Mouse (Mus musculus) MEL (cell line): ENCODE measurements at regions not wholly inside any gene's neighbourhood (a gene's known extent, or its start where the extent isn't known, plus 50 kb on each side); places are given as distances from the start of the nearest gene placed in this dataset.

Experiments used
- DNase-seq: peaks from one replicate; pipeline ENCODE4 v3.0.0; 2011; ENCODE audit warnings: low read depth, low spot score
- H3K27ac ChIP-seq: 2 replicates; pipeline ENCODE4 v1.5.1; 2012; ENCODE audit warnings: low read depth, mild to moderate bottlenecking, control low read depth, low read length, moderate library complexity; ENCODE audit not compliant: control insufficient read depth
- H3K27me3 ChIP-seq, 2 experiments: fragments of 150-350 bp in 1 of 2; sonication (generic) in 1 of 2; 2 replicates each; pipeline ENCODE4 v1.6.1; 2012; ENCODE audit warnings: low read length in 2 of 2, mild to moderate bottlenecking in 2 of 2, improper control_type of control experiment in 1 of 2, moderate library complexity in 1 of 2; ENCODE audit not compliant: insufficient read depth in 2 of 2, control insufficient read depth in 1 of 2
- H3K36me3 ChIP-seq, 2 experiments: 2 replicates each; pipeline ENCODE4 v1.6.1; 2012 to 2014; ENCODE audit warnings: low read length in 2 of 2, improper control_type of control experiment in 1 of 2, inconsistent platforms in 1 of 2, mild to moderate bottlenecking in 1 of 2; ENCODE audit not compliant: insufficient read depth in 2 of 2, control insufficient read depth in 1 of 2
- H3K4me1 ChIP-seq, 2 experiments: fragments of 150-350 bp in 1 of 2; sonication (generic) in 1 of 2; 2 replicates each; pipeline ENCODE4 v1.6.1; 2012; ENCODE audit warnings: low read length in 2 of 2, improper control_type of control experiment in 1 of 2, mild to moderate bottlenecking in 1 of 2; ENCODE audit not compliant: insufficient read depth in 2 of 2, control insufficient read depth in 1 of 2
- H3K4me3 ChIP-seq, 2 experiments: fragments of 150-350 bp in 1 of 2; sonication (generic) in 1 of 2; 2 replicates each; pipeline ENCODE4 v1.5.1; 2012; ENCODE audit warnings: low read depth in 2 of 2, low read length in 2 of 2, mild to moderate bottlenecking in 2 of 2, moderate library complexity in 2 of 2, control low read depth in 1 of 2, improper control_type of control experiment in 1 of 2; ENCODE audit not compliant: control insufficient read depth in 1 of 2, insufficient read depth in 1 of 2
- H3K79me2 ChIP-seq: 2 replicates; pipeline ENCODE4 v1.6.1; 2012; ENCODE audit warnings: mild to moderate bottlenecking, low read length, moderate library complexity; ENCODE audit not compliant: control insufficient read depth, poor library complexity, insufficient read depth
- H3K9ac ChIP-seq: 2 replicates; pipeline ENCODE4 v1.6.1; 2012; ENCODE audit warnings: low read depth, mild to moderate bottlenecking, control low read depth, low read length, moderate library complexity; ENCODE audit not compliant: control insufficient read depth, poor library complexity, severe bottlenecking
- H3K9me3 ChIP-seq: fragments of 150-350 bp; sonication (generic); replicated peaks from 2 replicates; pipeline ENCODE4 v1.6.1; 2012; ENCODE audit warnings: mild to moderate bottlenecking, low read length, improper control_type of control experiment, moderate library complexity; ENCODE audit not compliant: insufficient read depth
- BHLHE40 ChIP-seq: IDR thresholded peaks from 2 replicates; pipeline ENCODE4 v1.6.1; 2012; ENCODE audit warnings: low read depth, mild to moderate bottlenecking, inconsistent platforms, low read length, improper control_type of control experiment, borderline replicate concordance
- CTCF ChIP-seq, 3 experiments: IDR thresholded peaks in 2 of 3; conservative IDR thresholded peaks in 1 of 3; 2 replicates each; pipeline ENCODE4 v1.5.1; 2011 to 2012; ENCODE audit warnings: low read length in 3 of 3, low read depth in 2 of 3, mild to moderate bottlenecking in 2 of 3, improper control_type of control experiment in 1 of 3, inconsistent platforms in 1 of 3, mixed read lengths in 1 of 3, moderate library complexity in 1 of 3; ENCODE audit not compliant: control insufficient read depth in 1 of 3, insufficient read depth in 1 of 3, poor library complexity in 1 of 3, severe bottlenecking in 1 of 3
- EP300 ChIP-seq, 2 experiments: IDR thresholded peaks; 2 replicates each; pipeline ENCODE4 v1.6.1; 2011; ENCODE audit warnings: improper control_type of control experiment in 2 of 2, low read length in 2 of 2, low read depth in 1 of 2, mild to moderate bottlenecking in 1 of 2
- ETS1 ChIP-seq: IDR thresholded peaks from 2 replicates; pipeline ENCODE4 v1.6.1; 2012; ENCODE audit warnings: low read depth, mild to moderate bottlenecking, inconsistent platforms, low read length, improper control_type of control experiment, moderate library complexity
- GATA1 ChIP-seq: IDR thresholded peaks from 2 replicates; pipeline ENCODE4 v1.6.1; 2011; ENCODE audit warnings: low read depth, low read length, improper control_type of control experiment
- HCFC1 ChIP-seq: IDR thresholded peaks from 2 replicates; pipeline ENCODE4 v1.6.1; 2012; ENCODE audit warnings: low read depth, mild to moderate bottlenecking, inconsistent platforms, low read length, improper control_type of control experiment, moderate library complexity
- JUND ChIP-seq: IDR thresholded peaks from 2 replicates; pipeline ENCODE4 v1.6.1; 2011; ENCODE audit warnings: low read depth, mild to moderate bottlenecking, improper control_type of control experiment, low read length
- KAT2A ChIP-seq: conservative IDR thresholded peaks from 2 replicates; pipeline ENCODE4 v1.6.1; 2012; ENCODE audit warnings: low read depth, low read length, improper control_type of control experiment, inconsistent platforms
- MAFK ChIP-seq: IDR thresholded peaks from 2 replicates; pipeline ENCODE4 v1.6.1; 2011; ENCODE audit warnings: low read depth, mild to moderate bottlenecking, low read length, improper control_type of control experiment, borderline replicate concordance
- MXI1 ChIP-seq: IDR thresholded peaks from 2 replicates; pipeline ENCODE4 v1.6.1; 2011; ENCODE audit warnings: mild to moderate bottlenecking, low read depth, low read length, improper control_type of control experiment
- POLR2AphosphoS2 ChIP-seq: IDR thresholded peaks from 2 replicates; pipeline ENCODE4 v1.6.1; 2011; ENCODE audit warnings: low read length, improper control_type of control experiment
- POLR2AphosphoS5 ChIP-seq: IDR thresholded peaks from 2 replicates; pipeline ENCODE4 v1.6.1; 2012; ENCODE audit warnings: low read depth, borderline replicate concordance, mild to moderate bottlenecking, inconsistent platforms, low read length, moderate library complexity, mixed read lengths
- RAD21 ChIP-seq: IDR thresholded peaks from 2 replicates; pipeline ENCODE4 v1.6.1; 2011; ENCODE audit warnings: mild to moderate bottlenecking, low read depth, low read length, improper control_type of control experiment
- RCOR1 ChIP-seq: IDR thresholded peaks from 2 replicates; pipeline ENCODE4 v1.6.1; 2012; ENCODE audit warnings: low read depth, mild to moderate bottlenecking, inconsistent platforms, low read length, improper control_type of control experiment
- SIN3A ChIP-seq: IDR thresholded peaks from 2 replicates; pipeline ENCODE4 v1.6.1; 2012; ENCODE audit warnings: low read length, improper control_type of control experiment, inconsistent platforms
- SMC3 ChIP-seq: IDR thresholded peaks from 2 replicates; pipeline ENCODE4 v1.6.1; 2011; ENCODE audit warnings: low read depth, low read length, improper control_type of control experiment
- TAL1 ChIP-seq: IDR thresholded peaks from 2 replicates; pipeline ENCODE4 v1.6.1; 2012; ENCODE audit warnings: mild to moderate bottlenecking, inconsistent platforms, low read length, moderate library complexity, mixed read lengths
- TBP ChIP-seq: IDR thresholded peaks from 2 replicates; pipeline ENCODE4 v1.8.0; 2011; ENCODE audit warnings: low read depth, low read length, improper control_type of control experiment
- TCF12 ChIP-seq: IDR thresholded peaks from 2 replicates; pipeline ENCODE4 v1.6.1; 2014; ENCODE audit warnings: low read depth, mild to moderate bottlenecking, inconsistent platforms, low read length, improper control_type of control experiment, moderate library complexity
- UBTF ChIP-seq: IDR thresholded peaks from 2 replicates; pipeline ENCODE4 v1.6.1; 2012; ENCODE audit warnings: low read depth, mild to moderate bottlenecking, inconsistent platforms, low read length, improper control_type of control experiment, moderate library complexity, borderline replicate concordance; ENCODE audit not compliant: insufficient read depth
- ZC3H11A ChIP-seq: IDR thresholded peaks from 2 replicates; pipeline ENCODE4 v1.6.1; 2012; ENCODE audit warnings: low read depth, mild to moderate bottlenecking, inconsistent platforms, low read length, improper control_type of control experiment
- ZKSCAN1 ChIP-seq: IDR thresholded peaks from 2 replicates; pipeline ENCODE4 v1.6.1; 2012; ENCODE audit warnings: low read depth, mild to moderate bottlenecking, inconsistent platforms, low read length, improper control_type of control experiment, moderate library complexity
- ZNF384 ChIP-seq: IDR thresholded peaks from 2 replicates; pipeline ENCODE4 v1.6.1; 2012; ENCODE audit warnings: low read depth, mild to moderate bottlenecking, inconsistent platforms, low read length, improper control_type of control experiment

- no peak for DNase-seq
- no peaks in the 10 kb centered on the region for H3K9me3 ChIP-seq
- no peak overlapping the region for H3K27ac ChIP-seq
- no peak overlapping the region for H3K9ac ChIP-seq
- no peaks in the 10 kb centered on the region for H3K27me3 ChIP-seq
- no peak overlapping the region for H3K4me3 ChIP-seq
- TF ChIP-seq SMC3 (no peak), BHLHE40 (no peak), RAD21 (no peak), EP300 (IDR thresholded peaks at IDR 0.05; ENCODE audit: low read depth in 1 of 2, low read length in 2 of 2) (no peak), RCOR1 (no peak), JUND (no peak), GATA1 (no peak), POLR2AphosphoS2 (no peak), ETS1 (no peak), HCFC1 (no peak)
- no peaks in the 10 kb centered on the region for H3K36me3 ChIP-seq
- H3K79me2 ChIP-seq = no peaks in the 10 kb centered on the region
- H3K4me1 ChIP-seq = no peaks in the 10 kb centered on the region
Measured at GRCm38 (mm10) chr14:102660351-102660750, 322.1 kb downstream of the Kctd12 start.

- Histone ChIP-seq H3K4me1 (no peaks in the 10 kb centered on the region), H3K79me2 (no peaks in the 10 kb centered on the region), H3K9ac (no peak overlapping the region), H3K9me3 (no peaks in the 10 kb centered on the region), H3K36me3 (no peaks in the 10 kb centered on the region), H3K27me3 (no peaks in the 10 kb centered on the region), H3K27ac (no peak overlapping the region)
- TF ChIP-seq UBTF (no peak), ZNF384 (no peak), POLR2AphosphoS5 (no peak), TAL1 (no peak), BHLHE40 (no peak), MAFK (no peak), TCF12 (no peak), TBP (no peak), ETS1 (no peak), SIN3A (no peak), RAD21 (no peak), JUND (no peak), HCFC1 (no peak), SMC3 (no peak), ZKSCAN1 (no peak), MXI1 (no peak), CTCF (IDR thresholded peaks at IDR 0.05 in 2 of 3, conservative IDR thresholded peaks at IDR 0.05 in 1 of 3; ENCODE audit: control insufficient read depth in 1 of 3, insufficient read depth in 1 of 3, low read depth in 2 of 3, low read length in 3 of 3, poor library complexity in 1 of 3, severe bottlenecking in 1 of 3) (no peak), KAT2A (no peak), ZC3H11A (no peak)
- TF ChIP-seq, all 39 proteins: peak for 0
- no peak for DNase-seq
- no peak overlapping the region for H3K4me3 ChIP-seq
Measured at GRCm38 (mm10) chr14:102656235-102656634, 326.2 kb downstream of the Kctd12 start.
